Mouse (Mus musculus) forebrain, embryonic 16.5 days (tissue): ENCODE data around the gene Gnai1. TPM values are rescaled to one million over a fixed set of nuclear protein-coding genes. Genes with fewer than 3 reads are reported as not detected.
A peak's percentile ranks its signal among the peaks of the same experiment; 100 is the strongest.

ENCODE experiments used
- ATAC-seq: fragments of 200-750 bp; cut with Nextera tagmentation; 2 replicates; pipeline ENCODE4 v1.8.0; 2017; ENCODE audit warnings: mild to moderate bottlenecking, moderate library complexity
- H3K27ac ChIP-seq: fragments of 300-500 bp; sonication (generic); 2 replicates; pipeline ENCODE4 v1.5.1; 2014; ENCODE audit warnings: low read length, control low read depth
- H3K27me3 ChIP-seq: fragments of 300-500 bp; sonication (generic); replicated peaks from 2 replicates; pipeline ENCODE4 v1.6.1; 2014; ENCODE audit warnings: low read length; ENCODE audit not compliant: control insufficient read depth, insufficient read depth
- H3K36me3 ChIP-seq: fragments of 300-500 bp; sonication (generic); 2 replicates; pipeline ENCODE4 v1.6.1; 2014; ENCODE audit not compliant: control insufficient read depth, insufficient read depth
- H3K4me1 ChIP-seq: fragments of 300-500 bp; sonication (generic); replicated peaks from 2 replicates; pipeline ENCODE4 v1.6.1; 2014; ENCODE audit warnings: low read length; ENCODE audit not compliant: control insufficient read depth, insufficient read depth
- H3K4me2 ChIP-seq: fragments of 300-500 bp; sonication (generic); 2 replicates; pipeline ENCODE4 v1.6.1; 2014; ENCODE audit warnings: mild to moderate bottlenecking, low read length, control low read depth
- H3K4me3 ChIP-seq: fragments of 300-500 bp; sonication (generic); replicated peaks from 2 replicates; pipeline ENCODE4 v1.5.1; 2014; ENCODE audit warnings: mild to moderate bottlenecking, low read length, control low read depth
- H3K9ac ChIP-seq: fragments of 300-500 bp; sonication (generic); replicated peaks from 2 replicates; pipeline ENCODE4 v1.6.1; 2014; ENCODE audit warnings: low read depth, low read length, control low read depth
- H3K9me3 ChIP-seq: fragments of 300-500 bp; sonication (generic); 2 replicates; pipeline ENCODE4 v1.6.1; 2016; ENCODE audit warnings: low read length; ENCODE audit not compliant: control insufficient read depth
- WGBS: fragments of 180-500 bp; shearing (Covaris S2); extraction: QIAGEN DNeasy Blood & Tissue Kit; methylation state at CpG from one replicate; pipeline ENCODE4 v1.1.7; 2014; 5-methylcytosine and 5-hydroxymethylcytosine counted together
- polyA plus RNA-seq: library from polyadenylated mRNA; unstranded; fragments of >200 nt; fragmentation: Nextera tagmentation; extraction: Ambion mirVana; gene quantifications from 2 replicates; pipeline ENCODE4 v1.2.1, GENCODE M21; 2015

The Gnai1 gene
- polyA plus RNA-seq, 1 experiment from 2014 or later, result 73.3 TPM

- Histone ChIP-seq H3K9ac (no peak overlapping the region), H3K4me3 (no peak overlapping the region), H3K36me3 (no peaks in the 10 kb centered on the region), H3K27me3 (no peaks in the 10 kb centered on the region), H3K4me2 (no peak overlapping the region), H3K4me1 (0 out of 2 replicates have a peak, but pooled peaks cover 3% of the 10 kb centered on the region), H3K9me3 (no peaks in the 10 kb centered on the region), H3K27ac (no peak overlapping the region)
- 79% methylated on average over 2 of the region's 2 CpGs for WGBS
- ATAC-seq, result no peak
These were observed 63.6 kb downstream of the Gnai1 start for GRCm38 (mm10) chr5:18296584-18296983.

GRCm38 (mm10) chr5:18292744-18293143, 67.4 kb downstream of the Gnai1 start:
- Histone ChIP-seq H3K36me3 (no peaks in the 10 kb centered on the region; the same call in 1 of the 2 replicates), H3K4me2 (no peak overlapping the region), H3K4me3 (no peak overlapping the region), H3K9ac (no peak overlapping the region), H3K27me3 (no peaks in the 10 kb centered on the region), H3K9me3 (no peaks in the 10 kb centered on the region), H3K27ac (no peak overlapping the region), H3K4me1 (peaks cover 12% of the 10 kb centered on the region)
- peak; percentile 73 for ATAC-seq
- 32% methylated on average over 5 of the region's 5 CpGs for WGBS

- Histone ChIP-seq H3K9ac (no peak overlapping the region), H3K9me3 (no peaks in the 10 kb centered on the region), H3K27ac (peak overlapping the region; percentile 24; the same call in 1 of the 2 replicates), H3K4me2 (no peak overlapping the region), H3K4me3 (no peak overlapping the region), H3K36me3 (peaks cover 6% of the 10 kb centered on the region), H3K27me3 (no peaks in the 10 kb centered on the region), H3K4me1 (peaks cover 12% of the 10 kb centered on the region)
- 6% methylated on average over 4 of the region's 4 CpGs for WGBS
- peak; percentile 52 for ATAC-seq
These were observed 70.6 kb downstream of the Gnai1 start for GRCm38 (mm10) chr5:18289530-18289929.

- H3K4me3 ChIP-seq, result no peak overlapping the region
- 48% methylated on average over 7 of the region's 7 CpGs for WGBS
- ATAC-seq, result peak; percentile 83
- no peak overlapping the region for H3K27ac ChIP-seq
- H3K36me3 ChIP-seq, result peaks cover 6% of the 10 kb centered on the region
- H3K4me2 ChIP-seq, result no peak overlapping the region
- H3K9me3 ChIP-seq, result no peaks in the 10 kb centered on the region
- H3K27me3 ChIP-seq, result no peaks in the 10 kb centered on the region
- peaks cover 12% of the 10 kb centered on the region for H3K4me1 ChIP-seq
- no peak overlapping the region for H3K9ac ChIP-seq
These were observed 71.5 kb downstream of the Gnai1 start for GRCm38 (mm10) chr5:18288694-18289093.

GRCm38 (mm10) chr5:18288079-18288478, 72.1 kb downstream of the Gnai1 start:
- Histone ChIP-seq H3K36me3 (peaks cover 6% of the 10 kb centered on the region), H3K27ac (no peak overlapping the region), H3K4me1 (peaks cover 12% of the 10 kb centered on the region), H3K9ac (no peak overlapping the region), H3K4me3 (no peak overlapping the region), H3K4me2 (no peak overlapping the region), H3K9me3 (no peaks in the 10 kb centered on the region), H3K27me3 (no peaks in the 10 kb centered on the region)
- WGBS, result 47% methylated on average over 3 of the region's 3 CpGs
- ATAC-seq, result no peak

GRCm38 (mm10) chr5:18282095-18282494, 78.1 kb downstream of the Gnai1 start:
- Histone ChIP-seq H3K4me1 (no peaks in the 10 kb centered on the region), H3K27ac (no peak overlapping the region), H3K27me3 (no peaks in the 10 kb centered on the region), H3K4me3 (no peak overlapping the region), H3K9me3 (no peaks in the 10 kb centered on the region), H3K4me2 (no peak overlapping the region), H3K9ac (no peak overlapping the region), H3K36me3 (peaks cover 5% of the 10 kb centered on the region)
- WGBS, result 85% methylated on average over 3 of the region's 3 CpGs
- no peak for ATAC-seq

- Histone ChIP-seq H3K9me3 (no peaks in the 10 kb centered on the region), H3K36me3 (peaks cover 8% of the 10 kb centered on the region), H3K27me3 (no peaks in the 10 kb centered on the region), H3K9ac (no peak overlapping the region), H3K4me2 (no peak overlapping the region), H3K4me1 (no peaks in the 10 kb centered on the region), H3K27ac (no peak overlapping the region), H3K4me3 (no peak overlapping the region)
- ATAC-seq, result no peak
- 67% methylated on average over 7 of the region's 7 CpGs for WGBS
These were observed 85.7 kb downstream of the Gnai1 start for GRCm38 (mm10) chr5:18274352-18274940.

GRCm38 (mm10) chr5:18273291-18274284, 86.6 kb downstream of the Gnai1 start:
- WGBS, result 89% methylated on average over 11 of the region's 11 CpGs

GRCm38 (mm10) chr5:18250379-18251017, 109.7 kb downstream of the Gnai1 start:
- Histone ChIP-seq H3K27ac (no peak overlapping the region), H3K27me3 (no peaks in the 10 kb centered on the region), H3K9ac (no peak overlapping the region), H3K36me3 (no peaks in the 10 kb centered on the region), H3K4me3 (no peak overlapping the region), H3K9me3 (no peaks in the 10 kb centered on the region), H3K4me2 (no peak overlapping the region), H3K4me1 (no peaks in the 10 kb centered on the region)
- no peak for ATAC-seq
- 88% methylated on average over 5 of the region's 5 CpGs for whole genome bisulfite sequencing

More at GRCm38 (mm10) chr5:18273291-18274284, 86.6 kb downstream of the Gnai1 start:
- no peak overlapping the region for H3K4me2 ChIP-seq
- H3K36me3 ChIP-seq, result peaks cover 8% of the 10 kb centered on the region
- H3K9ac ChIP-seq, result no peak overlapping the region
- no peak overlapping the region for H3K4me3 ChIP-seq
- no peaks in the 10 kb centered on the region for H3K4me1 ChIP-seq
- ATAC-seq, result no peak
- H3K27me3 ChIP-seq, result no peaks in the 10 kb centered on the region
- no peak overlapping the region for H3K27ac ChIP-seq
- no peaks in the 10 kb centered on the region for H3K9me3 ChIP-seq
